Mouse (Mus musculus): ENCODE results near the gene Lyst. TPM values are rescaled to one million over a fixed set of nuclear protein-coding genes. Genes with fewer than 3 reads are reported as not detected.
"Not testable (repeated sequence)": the region's sequence is repeated elsewhere in the genome, so short reads cannot be mapped to it uniquely, and the experiment has no call there.

Lyst gene
- polyA plus RNA-seq, 1 experiment from 2014 or later: 16.3 TPM

GRCm38 (mm10) chr13:13778837-13779458 is 188.8 kb downstream of the Lyst start:
- DNase-seq (ENCODE audit: low spot score): no peak

- DNase-seq (ENCODE audit: low spot score): no peak
Measured at GRCm38 (mm10) chr13:13780271-13780670, 190.1 kb downstream of the Lyst start.

DNA sequence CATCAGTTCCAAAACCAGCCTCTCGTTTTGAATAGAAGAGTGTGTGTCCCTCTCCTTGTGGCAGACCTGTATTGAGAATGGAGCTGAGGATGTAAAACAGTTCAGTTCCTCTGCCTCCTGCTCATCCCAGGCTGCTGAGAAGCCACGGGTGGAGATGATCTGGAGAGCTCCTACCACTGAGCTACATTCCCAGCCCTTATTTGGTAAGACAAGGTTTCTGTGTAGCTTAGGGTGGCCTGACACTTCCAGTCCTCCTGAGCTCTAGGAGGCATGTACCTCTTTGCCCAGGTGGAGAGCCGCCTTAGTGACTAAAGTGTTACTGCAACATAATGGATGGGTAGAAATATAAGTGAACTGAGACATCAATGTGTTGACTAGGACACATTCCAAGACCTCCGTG is 190.8 kb downstream of the Lyst start:
- no peak for DNase-seq (ENCODE audit: low spot score)

DNA sequence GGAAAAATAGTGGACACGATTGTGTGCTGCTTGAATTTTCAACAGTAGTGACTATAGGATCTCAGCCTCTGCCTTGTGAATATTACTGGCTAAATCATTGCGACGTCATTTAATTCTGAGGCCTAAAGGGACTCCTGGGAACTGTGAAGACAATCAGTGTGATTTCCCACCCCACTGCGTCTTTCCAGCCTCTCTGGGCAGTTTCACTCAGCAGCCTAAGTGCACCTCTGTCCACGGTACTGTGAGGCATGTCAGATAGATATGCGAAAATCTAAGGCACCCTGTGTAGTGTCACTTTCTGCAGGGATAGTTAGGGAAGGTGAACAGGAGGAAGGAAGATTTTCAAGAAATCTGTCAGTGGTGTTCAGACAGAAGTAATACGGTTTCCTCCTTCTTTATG is 193.1 kb downstream of the Lyst start:
- DNase-seq (ENCODE audit: low spot score): no peak

GRCm38 (mm10) chr13:13783894-13784419 is 193.8 kb downstream of the Lyst start, which contains the start of gene Gng4:
Gng4 (plus strand) TSS chr13:13784059.
- DNase-seq (ENCODE audit: low spot score): peak; percentile 48

DNA sequence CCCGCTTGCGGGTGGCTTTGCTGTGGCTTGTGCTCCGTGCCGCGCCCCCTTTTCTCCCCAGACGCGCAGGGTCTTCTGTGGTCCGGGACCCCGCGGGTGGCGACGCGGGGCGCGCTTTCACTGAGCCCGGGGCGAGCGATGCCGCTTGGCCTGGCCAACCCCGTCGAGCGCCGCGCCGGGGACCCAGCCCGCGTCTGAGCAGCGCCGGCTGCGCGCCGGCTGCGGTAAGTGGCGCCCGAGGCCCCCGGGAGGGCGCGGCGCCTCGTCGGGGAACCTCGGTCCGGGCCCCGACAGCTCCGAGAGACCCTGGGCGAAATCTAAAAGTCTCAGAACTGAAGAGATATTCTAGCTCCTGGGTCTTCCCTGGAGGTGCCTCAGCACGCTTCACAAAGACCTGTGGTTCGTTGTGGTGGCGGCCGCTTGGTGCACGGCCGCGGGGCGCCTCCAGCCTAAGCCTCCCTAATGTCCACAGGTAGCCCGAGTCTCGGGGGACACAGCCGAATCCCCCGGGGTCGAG is 194.3 kb downstream of the Lyst start:
- DNase-seq (ENCODE audit: low spot score): peak; percentile 17

- DNase-seq (ENCODE audit: low spot score): no peak
Measured at GRCm38 (mm10) chr13:13784981-13785783, 195.0 kb downstream of the Lyst start.

GRCm38 (mm10) chr13:13786971-13787370 is 196.8 kb downstream of the Lyst start:
- DNase-seq (ENCODE audit: low spot score): no peak

- DNase-seq (ENCODE audit: low spot score): no peak
Measured at GRCm38 (mm10) chr13:13788070-13788469, 197.9 kb downstream of the Lyst start.

DNA sequence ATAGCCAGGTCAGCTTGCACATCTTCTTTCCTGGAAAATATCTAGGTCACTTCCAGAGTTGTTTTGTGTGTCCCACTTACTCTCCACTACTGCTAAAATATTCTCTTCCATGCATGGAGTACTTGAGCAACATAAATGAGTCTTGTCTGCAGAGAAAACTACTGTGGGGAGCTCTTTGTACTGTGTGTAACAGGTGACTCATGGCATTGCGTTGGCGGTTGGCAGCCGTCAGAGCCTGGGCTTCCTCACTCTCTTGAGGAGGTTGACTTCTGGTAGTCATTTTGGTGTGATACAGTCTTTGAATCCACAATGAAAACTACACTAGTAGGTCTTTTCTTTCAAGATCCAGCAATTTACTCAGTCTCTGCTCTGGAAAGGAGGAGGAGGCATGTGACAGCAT is 201.8 kb downstream of the Lyst start:
- DNase-seq (ENCODE audit: low spot score): no peak

DNA sequence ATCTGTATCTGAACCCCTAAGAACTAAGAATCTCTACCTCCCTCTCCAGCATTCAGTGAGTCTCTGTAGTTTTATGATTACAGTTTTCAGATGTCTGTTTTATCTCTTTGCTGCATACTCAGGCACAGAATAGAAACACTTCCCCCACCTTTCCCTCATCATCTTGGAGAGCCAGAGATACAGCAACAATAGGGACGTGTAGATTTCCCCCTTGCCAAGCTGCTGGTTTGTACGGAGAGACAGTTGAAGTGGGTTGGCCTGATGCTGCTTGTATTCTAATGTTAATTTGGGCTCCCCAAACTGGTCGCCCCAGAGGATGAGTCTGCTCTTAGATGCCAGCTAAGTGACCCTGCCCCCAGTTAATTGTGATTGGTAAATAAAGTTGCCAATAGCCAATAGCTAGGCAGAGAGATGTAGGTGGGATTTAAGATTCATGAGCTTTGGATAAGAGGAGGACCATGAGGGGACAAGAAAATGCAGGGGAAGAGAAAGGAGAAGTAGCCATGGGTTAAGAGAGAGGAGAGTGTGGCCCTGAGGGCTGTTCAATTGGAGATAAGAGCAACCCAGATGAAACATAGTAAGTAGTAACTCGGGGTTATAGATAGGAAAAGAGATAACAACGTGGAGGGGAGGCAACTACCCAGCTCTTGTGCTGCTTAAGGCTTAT is 205.1 kb downstream of the Lyst start:
- DNase-seq (ENCODE audit: low spot score): no peak

DNA sequence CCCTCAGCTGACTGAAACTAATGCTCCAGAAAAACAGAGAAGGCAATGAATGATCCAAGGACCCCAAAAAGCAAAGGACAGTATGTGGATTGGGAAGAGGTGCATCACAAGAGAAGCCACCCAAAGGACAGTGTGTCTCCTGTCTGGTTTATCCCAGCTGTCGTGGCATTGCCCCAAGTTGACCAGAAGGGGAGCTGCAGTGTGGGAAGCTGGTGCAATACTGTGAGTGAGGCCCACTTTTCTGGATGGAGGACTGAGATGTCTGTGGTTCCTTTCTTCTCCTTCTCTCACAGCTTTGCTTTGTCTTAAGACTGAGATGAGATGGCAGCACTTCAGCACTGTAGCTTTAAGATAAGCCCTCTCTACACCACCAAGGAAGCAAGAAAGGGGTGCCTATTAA is 205.9 kb downstream of the Lyst start:
- DNase-seq (ENCODE audit: low spot score): no peak

DNA sequence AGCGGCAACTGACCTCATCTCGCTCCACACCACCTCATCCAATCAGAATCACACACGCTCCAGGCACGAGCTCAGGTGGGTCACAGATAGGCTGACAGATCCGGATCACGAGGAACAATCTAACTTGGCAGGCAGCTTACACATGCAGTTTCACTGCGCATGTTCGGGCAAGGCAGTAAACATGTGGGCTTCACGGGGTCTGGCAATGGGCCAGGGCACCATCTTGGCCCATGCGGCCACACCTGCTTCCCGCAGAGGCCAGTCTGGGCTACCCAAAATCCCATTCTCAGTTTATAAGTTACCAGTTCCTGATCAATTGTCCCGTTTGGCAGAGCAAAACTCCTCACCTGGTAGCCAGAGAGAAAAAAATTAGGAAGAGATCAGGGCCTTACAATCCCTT is 207.6 kb downstream of the Lyst start:
- DNase-seq (ENCODE audit: low spot score): not testable (repeated sequence)

DNA sequence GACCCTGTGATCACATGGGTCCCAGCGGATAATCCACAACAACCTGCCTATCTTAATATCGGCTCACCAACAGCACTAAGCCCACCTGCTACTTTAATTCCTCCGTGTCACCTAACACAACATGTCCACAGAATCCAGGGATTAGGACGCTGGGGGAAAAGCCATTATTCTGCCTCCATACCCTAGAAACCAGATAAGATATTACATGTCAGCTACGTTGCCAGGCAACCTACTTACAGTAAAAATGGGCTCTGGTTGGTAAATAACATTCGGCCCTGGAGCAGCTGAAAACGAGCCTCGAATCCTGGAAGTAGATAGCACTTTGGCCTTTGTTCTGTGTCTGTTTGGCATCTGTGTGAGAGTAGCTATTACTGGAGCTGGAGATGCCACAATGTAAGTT is 208.6 kb downstream of the Lyst start:
- DNase-seq (ENCODE audit: low spot score): no peak

GRCm38 (mm10) chr13:13808337-13809132 is 218.3 kb downstream of the Lyst start:
- peak; percentile 73 for DNase-seq (ENCODE audit: low spot score)

- no peak for DNase-seq (ENCODE audit: low spot score)
Measured at GRCm38 (mm10) chr13:13810885-13811284, 220.7 kb downstream of the Lyst start.

- DNase-seq (ENCODE audit: low spot score): no peak
Measured at GRCm38 (mm10) chr13:13818696-13819095, 228.5 kb downstream of the Lyst start.

DNA sequence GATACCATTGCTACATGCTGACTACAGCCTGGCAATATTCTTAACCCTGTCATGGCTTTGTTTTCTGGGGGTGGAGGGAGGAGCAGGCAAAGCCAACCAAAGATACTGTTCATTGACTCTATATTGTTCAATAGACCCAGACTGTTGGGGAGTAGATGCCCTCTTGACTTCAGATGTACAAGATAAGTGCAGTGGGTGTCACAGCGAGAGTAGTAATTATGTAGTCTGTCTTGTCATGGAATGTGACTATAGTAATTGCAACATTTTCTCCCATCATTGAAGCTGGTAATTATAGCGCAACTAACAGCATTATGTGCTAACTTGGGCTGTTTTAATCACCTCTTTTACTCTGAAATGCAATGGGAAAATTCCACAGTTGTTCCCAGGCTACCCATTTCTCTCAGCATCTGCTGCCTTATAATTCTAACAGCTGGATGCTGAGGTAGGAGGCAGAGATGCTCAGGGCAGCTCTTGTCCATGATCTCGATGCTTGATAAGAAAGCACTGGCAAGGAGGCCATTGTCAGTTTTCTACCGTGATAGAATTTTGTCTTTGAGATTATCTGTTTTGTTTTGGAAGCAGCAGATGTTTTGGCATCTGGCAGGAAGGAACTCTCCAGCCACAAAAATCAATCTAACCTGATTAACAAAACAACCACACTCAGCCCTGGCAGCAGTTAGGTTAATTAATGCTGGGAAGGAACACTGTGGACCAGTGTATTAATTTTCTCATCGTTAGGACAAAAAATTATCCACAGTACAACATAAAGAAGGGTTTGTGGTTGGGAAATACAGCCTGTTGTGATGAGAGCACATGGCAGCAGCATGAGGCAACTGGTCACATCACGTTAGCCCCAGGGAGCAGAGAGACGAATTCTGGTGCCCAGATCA is 230.3 kb downstream of the Lyst start:
- DNase-seq (ENCODE audit: low spot score): no peak

DNA sequence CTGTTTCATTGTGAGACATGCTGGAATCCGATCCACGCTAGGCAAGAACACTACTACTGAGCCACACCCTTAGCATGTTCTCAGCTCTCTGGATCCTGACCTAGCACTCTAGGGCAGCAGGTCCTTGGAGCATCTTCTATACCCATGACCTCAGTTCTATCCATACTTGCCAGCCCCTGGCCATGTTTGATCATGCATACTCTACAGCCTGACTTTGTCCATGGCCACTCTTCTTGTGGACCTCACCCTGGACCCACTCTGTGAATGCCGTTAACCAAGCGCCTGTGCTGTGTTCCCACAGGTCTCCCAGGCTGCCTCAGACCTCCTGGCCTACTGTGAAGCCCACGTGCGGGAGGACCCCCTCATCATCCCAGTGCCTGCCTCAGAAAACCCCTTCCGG is 234.7 kb downstream of the Lyst start:
- DNase-seq (ENCODE audit: low spot score): no peak

GRCm38 (mm10) chr13:13826533-13826932 is 236.3 kb downstream of the Lyst start:
- no peak for DNase-seq (ENCODE audit: low spot score)
